In the genomic region with DNA sequence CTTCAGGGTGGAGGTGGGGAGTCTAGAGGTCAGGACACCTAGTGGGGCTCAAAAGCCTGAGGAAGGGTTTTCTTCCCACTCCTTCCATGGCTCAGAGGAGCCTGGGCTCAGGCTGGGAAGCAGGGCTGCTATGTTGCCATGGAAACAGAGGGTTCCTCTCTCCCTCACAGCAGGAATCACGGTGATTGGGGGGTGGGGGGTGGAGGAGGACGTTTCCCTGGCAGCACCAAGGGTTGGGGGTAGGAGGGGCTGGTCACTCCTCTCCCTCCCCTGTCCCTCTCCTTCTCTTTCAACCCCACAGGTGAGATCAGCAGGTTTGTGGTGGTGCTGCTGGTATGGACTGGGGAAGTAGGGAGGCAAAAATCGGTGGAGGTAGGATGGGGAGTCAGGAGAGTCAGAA, we compare ENCODE assay signal across 10 mouse cellular contexts. TPM values are rescaled to one million over a fixed set of nuclear protein-coding genes. Genes with fewer than 3 reads are reported as not detected.
A peak's percentile ranks its signal among the peaks of the same experiment; 100 is the strongest.
DNase-seq lines count a peak whose midpoint lies in the region; ATAC-seq and TF ChIP-seq lines count a peak whose summit lies in the region.
"Had no signal": no experiment of that assay in that cellular context is flagged by ENCODE, and none has a peak within 500 bp of the region (broad histone marks: within the 10 kb centered on the region; RNA-seq: fewer than 3 reads in every experiment).

No protein-coding gene starts in this region.

- peak; percentile 69 for DNase-seq in brain, embryonic 18.5 days (ENCODE audit: low read depth, low spot score)
- peak; percentile 42 to 62 for DNase-seq in left cerebral cortex, postnatal 10 days (ENCODE audit: extremely low spot score in 1 of 2, low spot score in 2 of 2)
- no peak for DNase-seq in testis, postnatal 14 days (ENCODE audit: low spot score)
- DNase-seq in spleen, postnatal 14 days (ENCODE audit: low spot score in 2 of 2) = no peak
- no peak for DNase-seq in gastrocnemius, adult 8-10 months (ENCODE audit: low spot score in 2 of 2)
- no peak for DNase-seq in spleen, postnatal 36 days (ENCODE audit: low spot score in 2 of 2)
- DNase-seq: adrenal gland, postnatal 10 days; kidney, adult 9 months had no signal

- intact Hi-C loops in left cerebral cortex, postnatal 10 days (cut with DNase I) = loop anchor here (5.0 to 10.0 kb wide), 2 partner anchors 77 to 730 kb away; a partner anchor contains a TSS

- no peaks in the 10 kb centered on the region for H3K9me3 ChIP-seq in forebrain, embryonic 16.5 days (ENCODE audit: control insufficient read depth, low read length)

- H3K4me1 ChIP-seq in forebrain, embryonic 16.5 days (replicated peaks; ENCODE audit: control insufficient read depth, insufficient read depth, low read length) = peaks cover 34% of the 10 kb centered on the region
- peaks cover 26% of the 10 kb centered on the region for H3K4me1 ChIP-seq in olfactory bulb, adult 2 months (ENCODE audit: control insufficient read depth, insufficient read depth, low read length)

- peak overlapping the region; percentile 16 for H3K9ac ChIP-seq in forebrain, embryonic 16.5 days (replicated peaks; ENCODE audit: low read depth, low read length)

- peak; percentile 66 for ATAC-seq in forebrain, embryonic 16.5 days

- no peak for TF ChIP-seq CTCF in olfactory bulb, adult 2 months (IDR thresholded peaks at IDR 0.05; ENCODE audit: insufficient read depth, low read depth, low read length)

- 0% methylated on average over 3 of the region's 3 CpGs for WGBS in forebrain, embryonic 16.5 days
- 0% methylated on average over 3 of the region's 3 CpGs for WGBS in olfactory bulb, adult 2 months

- no peaks in the 10 kb centered on the region for H3K36me3 ChIP-seq in forebrain, embryonic 16.5 days (ENCODE audit: control insufficient read depth, insufficient read depth)

- no peak overlapping the region for H3K4me3 ChIP-seq in forebrain, embryonic 16.5 days (replicated peaks; ENCODE audit: low read length)
- no peak overlapping the region for H3K4me3 ChIP-seq in olfactory bulb, adult 2 months (ENCODE audit: insufficient read depth, low read depth, low read length)

- H3K27me3 ChIP-seq in forebrain, embryonic 16.5 days (replicated peaks; ENCODE audit: control insufficient read depth, insufficient read depth, low read length) = no peaks in the 10 kb centered on the region

- no peak for TF ChIP-seq POLR2A in olfactory bulb, adult 2 months (IDR thresholded peaks at IDR 0.05; ENCODE audit: insufficient read depth, low read depth, low read length)

- H3K27ac ChIP-seq in forebrain, embryonic 16.5 days (ENCODE audit: low read length) = peak overlapping the region; percentile 25; the same call in 1 of the 2 replicates
- peak overlapping the region; percentile 38; the same call in 1 of the 2 replicates for H3K27ac ChIP-seq in olfactory bulb, adult 2 months (ENCODE audit: insufficient read depth, low read depth, low read length)

- peak overlapping the region; percentile 25; the same call in 1 of the 2 replicates for H3K4me2 ChIP-seq in forebrain, embryonic 16.5 days (ENCODE audit: low read length)

RNA-seq across cellular contexts. Expression of a gene that starts 40.4 kb away (rescaled TPM):
- 75.5 and 80.2 TPM in 2 replicates for polyA plus RNA-seq in forebrain, embryonic 16.5 days (2015; fragmentation: Nextera tagmentation; extraction: Ambion mirVana)
- 100 to 1,000 TPM; 129 TPM for total RNA-seq in left cerebral cortex, postnatal 10 days (2021)
- not detected in 2 replicates for polyA plus RNA-seq in olfactory bulb, adult 2 months (2012; ENCODE audit: insufficient read depth, insufficient read length, low replicate concordance, missing spikeins)
- total RNA-seq in gastrocnemius, adult 8-10 months (2022) = 10 to 100 TPM; 48.4 to 55.5 (median 53.9) TPM

Comparison
In these comparisons a context has a peak if more than half of its experiments do, and no peak if none do; other contexts are left out.
1. DNase-seq: peak in brain, embryonic 18.5 days (single experiment) and left cerebral cortex, postnatal 10 days (2 of 2); none in testis, postnatal 14 days (single experiment), spleen, postnatal 14 days (0 of 2), gastrocnemius, adult 8-10 months (0 of 2) and spleen, postnatal 36 days (0 of 2).